Mouse (Mus musculus) left cerebral cortex, postnatal 14 days (tissue): ENCODE measurements at regions not wholly inside any gene's neighbourhood (a gene's known extent, or its start where the extent isn't known, plus 50 kb on each side); places are given as distances from the start of the nearest gene placed in this dataset.

Source experiments
- DNase-seq, 2 experiments: peaks; one replicate each; pipeline ENCODE4 v3.0.0; 2021 to 2022; ENCODE audit warnings: low spot score in 2 of 2, mixed read lengths in 1 of 2
- intact Hi-C: fragments of 180-260 bp; cut with DNase I; formaldehyde crosslinking; loops from one replicate; pipeline ENCODE4 v1.15.1; 2025

GRCm38 (mm10) chr9:116252788-116253187 is 77.6 kb upstream of the Tgfbr2 start:
- no peak for DNase-seq
- intact Hi-C loops = no loop called here

- DNase-seq = no peak
- intact Hi-C loops = no loop called here
These were observed 74.6 kb upstream of the Tgfbr2 start for GRCm38 (mm10) chr9:116249791-116250190.

GRCm38 (mm10) chr9:116245136-116245535 is 70.0 kb upstream of the Tgfbr2 start:
- intact Hi-C loops = no loop called here
- DNase-seq = no peak

GRCm38 (mm10) chr9:116244619-116244899 is 69.4 kb upstream of the Tgfbr2 start:
- intact Hi-C loops = no loop called here

GRCm38 (mm10) chr9:116243775-116244618 is 68.8 kb upstream of the Tgfbr2 start:
- no peak for DNase-seq
- intact Hi-C loops = no loop called here

More at GRCm38 (mm10) chr9:116244619-116244899, 69.4 kb upstream of the Tgfbr2 start:
- no peak for DNase-seq

GRCm38 (mm10) chr9:116241933-116242526 is 66.9 kb upstream of the Tgfbr2 start:
- DNase-seq = no peak
- intact Hi-C loops = no loop called here

GRCm38 (mm10) chr9:116241290-116241689 is 66.1 kb upstream of the Tgfbr2 start:
- no peak for DNase-seq
- intact Hi-C loops = no loop called here

GRCm38 (mm10) chr9:116236836-116237235 is 61.7 kb upstream of the Tgfbr2 start:
- no peak for DNase-seq
- intact Hi-C loops = no loop called here

GRCm38 (mm10) chr9:116234170-116234569 is 59.0 kb upstream of the Tgfbr2 start:
- DNase-seq = no peak
- intact Hi-C loops = no loop called here

GRCm38 (mm10) chr9:116232386-116232785 is 57.2 kb upstream of the Tgfbr2 start:
- no peak for DNase-seq
- intact Hi-C loops = no loop called here

- DNase-seq = peak in 1 of 2 experiments; percentile 10
- intact Hi-C loops = no loop called here
These were observed 56.5 kb upstream of the Tgfbr2 start for GRCm38 (mm10) chr9:116231351-116232311.

GRCm38 (mm10) chr9:116230346-116230745 is 55.2 kb upstream of the Tgfbr2 start:
- intact Hi-C loops = no loop called here
- no peak for DNase-seq

- no peak for DNase-seq
- intact Hi-C loops = no loop called here
These were observed 53.3 kb upstream of the Tgfbr2 start for GRCm38 (mm10) chr9:116228443-116228842.

- DNase-seq = no peak
- intact Hi-C loops = no loop called here
These were observed 52.6 kb upstream of the Tgfbr2 start for GRCm38 (mm10) chr9:116227738-116228137.
